Mouse (Mus musculus) small intestine, adult 2 months (tissue): ENCODE measurements around the gene Fyn.

ENCODE experiments used
- CTCF ChIP-seq: fragments of 200-500 bp; IDR thresholded peaks from 2 replicates; pipeline ENCODE4 v1.5.1; 2012; ENCODE audit warnings: low read depth, mild to moderate bottlenecking, control low read depth, inconsistent platforms, low read length, moderate library complexity, mixed read lengths; ENCODE audit not compliant: insufficient replicate concordance, insufficient read length; ENCODE audit errors: extremely low read depth
- POLR2A ChIP-seq: fragments of 200-500 bp; IDR thresholded peaks from 2 replicates; pipeline ENCODE4 v1.6.1; 2012; ENCODE audit warnings: low read depth, mild to moderate bottlenecking, control low read depth, inconsistent platforms, low read length, moderate library complexity

DNA sequence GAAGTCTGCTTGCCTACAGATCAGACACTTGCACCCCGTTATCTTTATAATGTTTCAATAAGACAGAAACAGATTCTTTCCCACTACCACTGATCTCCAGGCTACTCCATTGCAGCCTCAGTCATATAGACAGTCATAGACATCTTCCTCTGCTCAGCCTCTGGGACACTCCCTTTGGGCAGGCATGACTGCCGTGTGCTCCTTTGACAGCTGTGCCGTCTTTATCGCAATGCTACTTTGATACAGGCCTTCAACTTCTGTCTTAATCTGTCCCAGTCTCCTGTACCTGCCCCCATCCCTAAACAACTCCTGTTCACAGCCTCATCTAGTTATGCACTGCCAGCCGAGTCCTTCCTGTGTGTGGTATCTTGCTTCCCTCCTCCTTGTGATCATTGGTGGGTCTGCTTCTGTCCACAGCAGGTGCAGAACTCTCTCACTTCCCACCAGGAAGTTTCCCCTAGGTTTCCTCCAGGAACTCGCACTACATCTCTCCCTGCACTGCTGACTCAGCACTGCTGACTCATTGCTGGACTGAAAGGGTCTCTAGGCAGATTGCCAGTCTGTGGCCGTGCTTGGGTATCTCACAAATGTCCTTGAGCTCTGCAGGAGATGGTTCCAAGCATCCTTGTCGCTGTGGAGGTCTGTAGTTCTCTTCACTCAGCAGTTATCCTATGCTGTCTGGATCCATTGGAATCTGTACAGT lies 43.4 kb downstream of the Fyn start:
- TF ChIP-seq CTCF (no peak), POLR2A (no peak)
